Mouse (Mus musculus) embryonic facial prominence, embryonic 13.5 days (tissue): ENCODE measurements at regions not wholly inside any gene's neighbourhood (a gene's known extent, or its start where the extent isn't known, plus 50 kb on each side); places are given as distances from the start of the nearest gene placed in this dataset.
A peak's percentile ranks its signal among the peaks of the same experiment; 100 is the strongest.

Experiments used
- ATAC-seq: fragments of 200-750 bp; cut with Nextera tagmentation; 2 replicates; pipeline ENCODE4 v1.8.0; 2017; ENCODE audit warnings: low read depth; ENCODE audit not compliant: insufficient number of reproducible peaks, insufficient read depth, low FRiP score, low TSS enrichment
- H3K27ac ChIP-seq: fragments of 300-500 bp; sonication (generic); 2 replicates; pipeline ENCODE4 v1.5.1; 2015; ENCODE audit warnings: moderate library complexity, mild to moderate bottlenecking, inconsistent platforms
- H3K27me3 ChIP-seq: fragments of 300-500 bp; sonication (generic); 2 replicates; pipeline ENCODE4 v1.6.1; 2015; ENCODE audit warnings: mild to moderate bottlenecking, inconsistent platforms
- H3K36me3 ChIP-seq: fragments of 300-500 bp; sonication (generic); 2 replicates; pipeline ENCODE4 v1.6.1; 2015; ENCODE audit warnings: mild to moderate bottlenecking, inconsistent platforms
- H3K4me1 ChIP-seq: fragments of 300-500 bp; sonication (generic); 2 replicates; pipeline ENCODE4 v1.6.1; 2015; ENCODE audit warnings: inconsistent platforms
- H3K4me2 ChIP-seq: fragments of 300-500 bp; sonication (generic); 2 replicates; pipeline ENCODE4 v1.6.1; 2015; ENCODE audit warnings: moderate library complexity, mild to moderate bottlenecking, inconsistent platforms
- H3K4me3 ChIP-seq: fragments of 300-500 bp; sonication (generic); 2 replicates; pipeline ENCODE4 v1.5.1; 2015; ENCODE audit warnings: mild to moderate bottlenecking, inconsistent platforms
- H3K9ac ChIP-seq: fragments of 300-500 bp; sonication (generic); 2 replicates; pipeline ENCODE4 v1.6.1; 2015; ENCODE audit warnings: mild to moderate bottlenecking, inconsistent platforms
- H3K9me3 ChIP-seq: fragments of 300-500 bp; sonication (generic); 2 replicates; pipeline ENCODE4 v1.6.1; 2016; ENCODE audit warnings: inconsistent platforms
- WGBS: fragments of 180-500 bp; shearing (Covaris S2); methylation state at CpG from one replicate; pipeline ENCODE4 v1.1.7; 2015; ENCODE audit warnings: mixed read lengths; 5-methylcytosine and 5-hydroxymethylcytosine counted together

- no peak for ATAC-seq
- Histone ChIP-seq H3K9me3 (no peaks in the 10 kb centered on the region), H3K9ac (no peak overlapping the region), H3K4me1 (0 out of 2 replicates have a peak, but pooled peaks cover 4% of the 10 kb centered on the region), H3K4me3 (no peak overlapping the region), H3K27ac (no peak overlapping the region), H3K4me2 (no peak overlapping the region), H3K36me3 (no peaks in the 10 kb centered on the region), H3K27me3 (no peaks in the 10 kb centered on the region)
- 81% methylated on average over 2 of the region's 2 CpGs for WGBS
Measured at GRCm38 (mm10) chr10:37310266-37310945, 171.7 kb upstream of the Marcks start.

- no peak for ATAC-seq
- WGBS, result 22% methylated on average over 2 of the region's 2 CpGs
- H3K4me2 ChIP-seq, result no peak overlapping the region
Measured at GRCm38 (mm10) chr10:37304656-37305055, 165.9 kb upstream of the Marcks start.

GRCm38 (mm10) chr10:37300181-37300889 lies 161.6 kb upstream of the Marcks start:
- ATAC-seq, result peak; percentile 82
- WGBS, result 50% methylated on average over 5 of the region's 5 CpGs
- no peaks in the 10 kb centered on the region for H3K27me3 ChIP-seq
- H3K36me3 ChIP-seq, result no peaks in the 10 kb centered on the region
- no peak overlapping the region for H3K9ac ChIP-seq
- H3K4me1 ChIP-seq, result peaks cover 10% of the 10 kb centered on the region
- H3K4me2 ChIP-seq, result no peak overlapping the region
- H3K27ac ChIP-seq, result peak overlapping the region; percentile 51
- H3K4me3 ChIP-seq, result no peak overlapping the region
- no peaks in the 10 kb centered on the region for H3K9me3 ChIP-seq

More at GRCm38 (mm10) chr10:37304656-37305055, 165.9 kb upstream of the Marcks start:
- H3K27ac ChIP-seq, result no peak overlapping the region
- H3K27me3 ChIP-seq, result no peaks in the 10 kb centered on the region
- no peak overlapping the region for H3K4me3 ChIP-seq
- no peaks in the 10 kb centered on the region for H3K36me3 ChIP-seq
- no peak overlapping the region for H3K9ac ChIP-seq
- no peaks in the 10 kb centered on the region for H3K9me3 ChIP-seq
- peaks cover 10% of the 10 kb centered on the region for H3K4me1 ChIP-seq

- H3K9ac ChIP-seq, result no peak overlapping the region
- H3K27me3 ChIP-seq, result no peaks in the 10 kb centered on the region
- no peak overlapping the region for H3K27ac ChIP-seq
- H3K4me2 ChIP-seq, result no peak overlapping the region
- no peak for ATAC-seq
- H3K36me3 ChIP-seq, result no peaks in the 10 kb centered on the region
- H3K4me3 ChIP-seq, result no peak overlapping the region
- WGBS, result 79% methylated on average over 4 of the region's 4 CpGs
- peaks cover 10% of the 10 kb centered on the region for H3K4me1 ChIP-seq
- no peaks in the 10 kb centered on the region for H3K9me3 ChIP-seq
Measured at GRCm38 (mm10) chr10:37298689-37299421, 160.1 kb upstream of the Marcks start.

- no peak for ATAC-seq
- no peaks in the 10 kb centered on the region for H3K27me3 ChIP-seq
- no peaks in the 10 kb centered on the region for H3K4me1 ChIP-seq
- no peaks in the 10 kb centered on the region for H3K36me3 ChIP-seq
- H3K4me3 ChIP-seq, result no peak overlapping the region
- no peak overlapping the region for H3K27ac ChIP-seq
- H3K9me3 ChIP-seq, result no peaks in the 10 kb centered on the region
- H3K9ac ChIP-seq, result no peak overlapping the region
- H3K4me2 ChIP-seq, result no peak overlapping the region
Measured at GRCm38 (mm10) chr10:37294231-37294630, 155.5 kb upstream of the Marcks start.

DNA sequence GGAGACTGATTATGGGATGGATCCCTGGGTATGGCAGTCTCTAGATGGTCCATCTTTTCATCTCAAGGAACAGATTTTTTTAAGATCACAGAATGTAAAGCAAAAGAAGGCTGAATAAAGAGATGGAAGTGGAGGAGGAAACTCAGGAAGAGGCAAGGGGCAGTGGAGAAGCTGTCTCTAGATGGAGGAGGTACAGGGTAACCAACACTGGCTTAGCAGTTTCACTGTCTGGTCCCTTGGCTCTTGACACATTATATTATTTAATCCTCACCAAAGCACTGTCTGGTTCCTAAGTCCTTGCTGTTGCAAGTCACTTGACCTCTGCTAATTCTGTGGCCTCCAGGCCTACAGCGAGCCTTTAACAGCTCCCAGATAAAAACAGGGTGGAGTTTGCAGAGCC lies 154.6 kb upstream of the Marcks start:
- ATAC-seq, result no peak

DNA sequence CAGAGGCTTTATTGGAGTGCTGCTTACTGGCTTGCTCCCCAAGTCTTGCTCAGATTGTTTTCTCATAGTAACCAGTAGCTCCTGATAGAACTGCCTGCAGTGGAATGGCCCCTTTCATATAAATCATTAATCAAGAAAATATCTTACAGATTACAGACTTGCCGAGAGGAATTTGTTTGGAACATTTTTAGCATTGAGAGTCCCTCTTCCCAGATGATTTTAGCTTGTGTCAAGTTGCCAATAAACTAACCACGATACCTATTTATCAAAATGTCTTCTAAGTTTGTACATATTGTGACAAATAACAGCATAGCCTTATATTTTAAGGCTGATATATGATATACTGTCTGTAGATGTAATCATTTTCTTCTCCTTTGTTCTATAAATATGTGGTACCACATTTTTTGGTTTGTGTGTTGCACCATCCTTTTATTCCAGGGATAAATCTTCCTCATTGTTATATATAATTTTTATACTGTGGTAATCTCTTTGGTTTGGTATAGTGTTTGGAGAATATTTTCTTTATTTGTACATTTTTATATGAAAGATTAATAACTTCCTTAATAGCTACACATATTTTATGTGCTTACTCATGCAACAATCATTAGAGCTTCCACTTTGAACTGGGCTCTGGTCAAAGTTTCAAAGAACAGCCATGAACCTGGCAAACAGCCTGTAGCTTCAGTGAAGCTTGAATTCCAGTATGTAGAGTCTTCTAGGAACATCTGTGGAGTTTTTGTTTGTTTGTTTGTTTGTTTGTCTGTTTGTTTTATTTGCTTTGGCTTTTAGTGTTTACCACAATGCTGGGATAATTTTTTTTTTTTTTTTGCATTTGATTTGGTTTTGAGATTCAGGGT lies 153.1 kb upstream of the Marcks start:
- WGBS, result 89% methylated on average over 2 of the region's 2 CpGs
- no peaks in the 10 kb centered on the region for H3K36me3 ChIP-seq
- no peaks in the 10 kb centered on the region for H3K27me3 ChIP-seq
- no peak for ATAC-seq
- H3K4me3 ChIP-seq, result no peak overlapping the region
- no peak overlapping the region for H3K9ac ChIP-seq
- no peak overlapping the region for H3K27ac ChIP-seq
- H3K4me2 ChIP-seq, result no peak overlapping the region
- H3K9me3 ChIP-seq, result no peaks in the 10 kb centered on the region
- H3K4me1 ChIP-seq, result no peaks in the 10 kb centered on the region

More for the DNA sequence above, 154.6 kb upstream of the Marcks start:
- no peak overlapping the region for H3K4me2 ChIP-seq
- H3K9me3 ChIP-seq, result no peaks in the 10 kb centered on the region
- H3K27ac ChIP-seq, result no peak overlapping the region
- no peak overlapping the region for H3K4me3 ChIP-seq
- no peaks in the 10 kb centered on the region for H3K36me3 ChIP-seq
- no peak overlapping the region for H3K9ac ChIP-seq
- 40% methylated on average over 1 of the region's 1 CpGs for WGBS
- no peaks in the 10 kb centered on the region for H3K27me3 ChIP-seq
- H3K4me1 ChIP-seq, result no peaks in the 10 kb centered on the region

DNA sequence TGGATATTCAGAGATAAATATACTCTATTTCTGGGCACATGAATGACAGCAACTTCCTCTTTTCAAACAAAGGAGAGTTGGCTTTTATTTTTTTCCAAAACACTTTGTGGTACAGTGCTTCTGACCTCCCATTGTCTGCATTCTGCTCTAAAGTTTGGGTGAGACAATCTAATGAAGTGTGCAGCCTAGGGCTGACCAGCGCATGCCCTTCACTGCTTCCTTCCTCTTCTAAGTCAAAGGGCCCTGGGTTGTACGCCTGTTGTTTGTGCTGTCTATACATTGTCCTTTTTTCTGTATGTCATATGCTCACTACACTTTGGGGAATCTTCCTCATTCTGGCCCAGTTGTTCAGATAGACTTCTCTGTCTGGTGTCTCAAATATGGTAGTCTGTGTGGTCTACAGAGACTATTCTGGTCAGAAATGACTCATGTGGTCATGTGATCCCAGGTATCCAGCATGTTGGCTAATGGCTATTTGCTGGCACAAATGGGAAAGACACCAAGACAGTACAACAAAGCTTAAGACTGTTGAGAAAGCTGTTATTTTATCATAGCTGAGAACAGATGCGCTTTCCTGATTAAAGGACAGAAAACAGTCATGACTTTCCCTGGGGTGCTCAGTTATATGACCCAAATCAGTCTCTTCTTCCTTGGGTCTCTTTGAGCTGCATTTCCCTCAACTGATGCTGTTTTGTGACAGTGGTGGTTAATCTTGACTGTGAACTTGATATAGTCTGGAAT lies 151.4 kb upstream of the Marcks start:
- no peaks in the 10 kb centered on the region for H3K27me3 ChIP-seq
- H3K4me2 ChIP-seq, result no peak overlapping the region
- no peaks in the 10 kb centered on the region for H3K4me1 ChIP-seq
- no peak overlapping the region for H3K27ac ChIP-seq
- no peak for ATAC-seq
- H3K9ac ChIP-seq, result no peak overlapping the region
- no peaks in the 10 kb centered on the region for H3K36me3 ChIP-seq
- no peak overlapping the region for H3K4me3 ChIP-seq
- H3K9me3 ChIP-seq, result no peaks in the 10 kb centered on the region
- whole genome bisulfite sequencing, result 87% methylated on average over 3 of the region's 3 CpGs

- Histone ChIP-seq H3K36me3 (no peaks in the 10 kb centered on the region), H3K9ac (no peak overlapping the region), H3K4me1 (no peaks in the 10 kb centered on the region), H3K9me3 (no peaks in the 10 kb centered on the region), H3K4me2 (no peak overlapping the region), H3K27ac (no peak overlapping the region), H3K27me3 (no peaks in the 10 kb centered on the region), H3K4me3 (no peak overlapping the region)
- 54% methylated on average over 5 of the region's 5 CpGs for WGBS
- ATAC-seq, result no peak
Measured at GRCm38 (mm10) chr10:37286305-37286704, 147.6 kb upstream of the Marcks start.

- H3K4me1 ChIP-seq, result no peaks in the 10 kb centered on the region
- H3K36me3 ChIP-seq, result no peaks in the 10 kb centered on the region
- H3K4me3 ChIP-seq, result no peak overlapping the region
- H3K4me2 ChIP-seq, result no peak overlapping the region
- no peaks in the 10 kb centered on the region for H3K9me3 ChIP-seq
- no peak for ATAC-seq
- no peaks in the 10 kb centered on the region for H3K27me3 ChIP-seq
- no peak overlapping the region for H3K27ac ChIP-seq
- H3K9ac ChIP-seq, result no peak overlapping the region
Measured at GRCm38 (mm10) chr10:37282951-37283350, 144.2 kb upstream of the Marcks start.

DNA sequence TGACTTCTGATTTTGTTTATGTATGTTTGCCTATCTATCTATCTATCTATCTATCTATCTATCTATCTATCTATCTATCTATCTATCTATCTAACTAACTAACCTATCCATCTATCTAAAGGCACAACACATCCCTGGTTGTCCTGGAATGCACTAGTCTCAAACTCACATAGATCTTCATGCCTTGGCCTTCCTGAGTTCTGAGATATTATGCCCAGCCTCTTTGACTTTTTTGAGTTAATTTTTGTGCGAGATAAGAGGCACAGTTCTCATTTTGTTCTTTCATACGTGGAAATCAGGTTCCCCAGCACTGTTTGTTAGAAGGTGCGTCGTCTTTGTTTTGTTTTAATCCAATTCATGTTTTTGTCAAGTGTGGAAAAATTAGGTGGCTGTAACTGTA lies 142.1 kb upstream of the Marcks start:
- Histone ChIP-seq H3K4me1 (no peaks in the 10 kb centered on the region), H3K9ac (no peak overlapping the region), H3K27ac (no peak overlapping the region), H3K4me2 (no peak overlapping the region), H3K27me3 (no peaks in the 10 kb centered on the region), H3K36me3 (no peaks in the 10 kb centered on the region), H3K9me3 (no peaks in the 10 kb centered on the region), H3K4me3 (no peak overlapping the region)
- WGBS, result 90% methylated on average over 4 of the region's 4 CpGs
- no peak for ATAC-seq
